Mouse (Mus musculus) CH12.LX (cell line): ENCODE data around the gene Apba1. TPM values are rescaled to one million over a fixed set of nuclear protein-coding genes. Genes with fewer than 3 reads are reported as not detected.

Experiments used
- DNase-seq: peaks from one replicate; pipeline ENCODE4 v3.0.0-alpha.2; 2013; ENCODE audit errors: extremely low read depth
- H3K27ac ChIP-seq: 2 replicates; pipeline ENCODE4 v1.5.1; 2012; ENCODE audit warnings: low read depth, mild to moderate bottlenecking, control low read depth, moderate library complexity; ENCODE audit not compliant: insufficient read depth
- H3K27me3 ChIP-seq: replicated peaks from 2 replicates; pipeline ENCODE3; 2012; ENCODE audit warnings: inconsistent platforms
- H3K36me3 ChIP-seq, 2 experiments: replicated peaks in 1 of 2; 2 replicates each; pipeline versions ENCODE3 to v1.6.1; 2012; ENCODE audit warnings: inconsistent platforms in 1 of 2, low read length in 1 of 2, mild to moderate bottlenecking in 1 of 2, mixed read lengths in 1 of 2, moderate library complexity in 1 of 2; ENCODE audit not compliant: control insufficient read depth in 1 of 2, insufficient read depth in 1 of 2
- H3K4me1 ChIP-seq, 2 experiments: 2 replicates each; pipeline ENCODE4 v1.6.1; 2012; ENCODE audit warnings: inconsistent platforms in 1 of 2, moderate library complexity in 1 of 2; ENCODE audit not compliant: insufficient read depth in 2 of 2, control insufficient read depth in 1 of 2
- H3K4me2 ChIP-seq: 2 replicates; pipeline ENCODE4 v1.6.1; 2012; ENCODE audit warnings: low read depth, mild to moderate bottlenecking, control low read depth; ENCODE audit not compliant: poor library complexity, insufficient read depth, severe bottlenecking
- H3K4me3 ChIP-seq, 3 experiments: fragments of 150-350 bp in 1 of 3; sonication (generic) in 1 of 3; replicated peaks in 1 of 3; 2 replicates each; pipeline versions ENCODE3 to v1.5.1; 2011 to 2012; ENCODE audit warnings: low read depth in 2 of 3, low read length in 2 of 3, mild to moderate bottlenecking in 2 of 3, moderate library complexity in 2 of 3, control low read depth in 1 of 3, improper control_type of control experiment in 1 of 3, inconsistent platforms in 1 of 3, mixed read lengths in 1 of 3; ENCODE audit not compliant: poor library complexity in 1 of 3
- H3K79me2 ChIP-seq: replicated peaks from 2 replicates; pipeline ENCODE4 v1.6.1; 2012; ENCODE audit warnings: mild to moderate bottlenecking, moderate library complexity; ENCODE audit not compliant: control insufficient read depth, poor library complexity, insufficient read depth, severe bottlenecking; ENCODE audit errors: extremely low read depth
- H3K9ac ChIP-seq: 2 replicates; pipeline ENCODE4 v1.6.1; 2012; ENCODE audit warnings: low read depth, mild to moderate bottlenecking, control low read depth, moderate library complexity; ENCODE audit not compliant: insufficient read depth
- H3K9me3 ChIP-seq: replicated peaks from 2 replicates; pipeline ENCODE3; 2012; ENCODE audit warnings: low read length, inconsistent platforms, mixed read lengths
- CHD2 ChIP-seq: IDR thresholded peaks from 2 replicates; pipeline ENCODE4 v1.6.1; 2011; ENCODE audit warnings: low read length, improper control_type of control experiment
- ELF1 ChIP-seq: IDR thresholded peaks from 2 replicates; pipeline ENCODE4 v1.6.1; 2014; ENCODE audit warnings: low read depth, mild to moderate bottlenecking, inconsistent platforms, low read length, improper control_type of control experiment
- ETS1 ChIP-seq: conservative IDR thresholded peaks from 2 replicates; pipeline ENCODE4 v1.6.1; 2012; ENCODE audit warnings: low read depth, mild to moderate bottlenecking, inconsistent platforms, low read length, improper control_type of control experiment, moderate library complexity
- HCFC1 ChIP-seq: IDR thresholded peaks from 2 replicates; pipeline ENCODE4 v1.6.1; 2012; ENCODE audit warnings: low read depth, mild to moderate bottlenecking, inconsistent platforms, low read length, improper control_type of control experiment
- IRF4 ChIP-seq: IDR thresholded peaks from 2 replicates; pipeline ENCODE4 v1.6.1; 2014; ENCODE audit warnings: low read depth, mild to moderate bottlenecking, inconsistent platforms, low read length, improper control_type of control experiment
- KAT2A ChIP-seq: IDR thresholded peaks from 2 replicates; pipeline ENCODE4 v1.6.1; 2012; ENCODE audit warnings: low read length, improper control_type of control experiment, inconsistent platforms; ENCODE audit not compliant: insufficient replicate concordance
- MAZ ChIP-seq: IDR thresholded peaks from 2 replicates; pipeline ENCODE4 v1.6.1; 2012; ENCODE audit warnings: low read depth, mild to moderate bottlenecking, inconsistent platforms, low read length, improper control_type of control experiment, moderate library complexity
- PAX5 ChIP-seq: IDR thresholded peaks from 2 replicates; pipeline ENCODE4 v1.6.1; 2012; ENCODE audit warnings: low read length, inconsistent platforms, mixed read lengths
- POLR2A ChIP-seq: IDR thresholded peaks from 2 replicates; pipeline ENCODE4 v1.6.1; 2011; ENCODE audit warnings: low read depth, mild to moderate bottlenecking, improper control_type of control experiment, low read length
- RAD21 ChIP-seq: IDR thresholded peaks from 2 replicates; pipeline ENCODE4 v1.6.1; 2011; ENCODE audit warnings: low read depth, mild to moderate bottlenecking, low read length, improper control_type of control experiment, moderate library complexity
- RCOR1 ChIP-seq: conservative IDR thresholded peaks from 2 replicates; pipeline ENCODE4 v1.6.1; 2012; ENCODE audit warnings: low read depth, mild to moderate bottlenecking, inconsistent platforms, low read length, improper control_type of control experiment
- SMC3 ChIP-seq: IDR thresholded peaks from 2 replicates; pipeline ENCODE4 v1.6.1; 2011; ENCODE audit warnings: low read depth, low read length, improper control_type of control experiment
- UBTF ChIP-seq: IDR thresholded peaks from 2 replicates; pipeline ENCODE4 v1.6.1; 2012; ENCODE audit warnings: low read depth, mild to moderate bottlenecking, inconsistent platforms, low read length, improper control_type of control experiment, moderate library complexity
- USF1 ChIP-seq: IDR thresholded peaks from 2 replicates; pipeline ENCODE4 v1.6.1; 2014; ENCODE audit warnings: low read depth, mild to moderate bottlenecking, inconsistent platforms, low read length, improper control_type of control experiment
- USF2 ChIP-seq: conservative IDR thresholded peaks from 2 replicates; pipeline ENCODE4 v1.6.1; 2011; ENCODE audit warnings: low read depth, low read length, improper control_type of control experiment
- ZKSCAN1 ChIP-seq: IDR thresholded peaks from 2 replicates; pipeline ENCODE4 v1.6.1; 2012; ENCODE audit warnings: low read depth, inconsistent platforms, low read length, improper control_type of control experiment, borderline replicate concordance
- ZMIZ1 ChIP-seq: IDR thresholded peaks from 2 replicates; pipeline ENCODE4 v1.6.1; 2012; ENCODE audit warnings: low read depth, mild to moderate bottlenecking, inconsistent platforms, low read length, improper control_type of control experiment
- ZNF384 ChIP-seq: IDR thresholded peaks from 2 replicates; pipeline ENCODE4 v1.6.1; 2012; ENCODE audit warnings: low read depth, low read length, improper control_type of control experiment, inconsistent platforms
- dilution Hi-C: fragments of 300-500 bp; cut with MboI; formaldehyde crosslinking; loops from 2 replicates; pipeline ENCODE4 v1.14.3; 2020; ENCODE audit warnings: low sequenced_read_pairs; ENCODE audit not compliant: extremely low pct_unique_long_range_greater_than_20kb, extremely low pct_ligation_motif_present
- in situ Hi-C: fragments of 300-500 bp; cut with MboI; formaldehyde crosslinking; loops from 3 replicates; pipeline ENCODE4 v1.14.3; 2019; ENCODE audit warnings: low sequenced_read_pairs, low pct_ligation_motif_present, low pct_unique_long_range_greater_than_20kb, mixed read lengths
- polyA plus RNA-seq: library from polyadenylated mRNA; unstranded; fragments of >175 nt; gene quantifications from 2 replicates; pipeline ENCODE4 v1.2.1, GENCODE M21; 2012; ENCODE audit warnings: low read depth; ENCODE audit not compliant: insufficient read length
- total RNA-seq, 2 experiments: library from RNA; depleted of rRNA; stranded (reverse); fragments of 300-350 nt in 1 of 2; fragments of >200 nt in 1 of 2; gene quantifications; 2 replicates each; pipeline ENCODE4 v1.2.3; 2012 to 2014

Apba1 gene
- total and polyA plus RNA-seq, 3 experiments, result 0.08 to 0.24 (median 0.09) TPM

- Histone ChIP-seq H3K9me3 (no peaks in the 10 kb centered on the region), H3K4me3 (no peak overlapping the region), H3K4me2 (no peak overlapping the region), H3K79me2 (no peaks in the 10 kb centered on the region), H3K9ac (no peak overlapping the region), H3K36me3 (no peaks in the 10 kb centered on the region), H3K27me3 (no peaks in the 10 kb centered on the region), H3K4me1 (no peaks in the 10 kb centered on the region), H3K27ac (no peak overlapping the region)
- dilution Hi-C loops (no loop called here), in situ Hi-C loops (no loop called here)
- TF ChIP-seq IRF4 (no peak), CHD2 (no peak), ZKSCAN1 (no peak), MAZ (no peak), HCFC1 (no peak), USF2 (no peak), PAX5 (no peak), ZMIZ1 (no peak), RAD21 (no peak), UBTF (no peak)
- no peak for DNase-seq
Measured at GRCm38 (mm10) chr19:23833685-23834682, 75.3 kb downstream of the Apba1 start.

GRCm38 (mm10) chr19:23834721-23835120 lies 76.0 kb downstream of the Apba1 start:
- H3K36me3 ChIP-seq, result no peaks in the 10 kb centered on the region
- H3K27ac ChIP-seq, result no peak overlapping the region
- H3K4me3 ChIP-seq, result no peak overlapping the region
- no peak overlapping the region for H3K9ac ChIP-seq
- in situ Hi-C loops (no loop called here), dilution Hi-C loops (no loop called here)
- TF ChIP-seq UBTF (no peak), RCOR1 (no peak), KAT2A (no peak), POLR2A (no peak), ZNF384 (no peak), PAX5 (no peak), RAD21 (no peak), ELF1 (no peak), CHD2 (no peak), USF1 (no peak), SMC3 (no peak), HCFC1 (no peak), ETS1 (no peak)
- H3K9me3 ChIP-seq, result no peaks in the 10 kb centered on the region
- no peak for DNase-seq
- no peak overlapping the region for H3K4me2 ChIP-seq
- H3K27me3 ChIP-seq, result no peaks in the 10 kb centered on the region
- H3K4me1 ChIP-seq, result no peaks in the 10 kb centered on the region
- H3K79me2 ChIP-seq, result no peaks in the 10 kb centered on the region
